Mouse (Mus musculus): ENCODE measurements at regions not wholly inside any gene's neighbourhood (a gene's known extent, or its start where the extent isn't known, plus 50 kb on each side); places are given as distances from the start of the nearest gene placed in this dataset.

- no peak for TF ChIP-seq CTCF (IDR thresholded peaks at IDR 0.05; ENCODE audit: borderline replicate concordance, insufficient read depth, low read depth, low read length)
- no peak for TF ChIP-seq POLR2A (IDR thresholded peaks at IDR 0.05; ENCODE audit: borderline replicate concordance, insufficient read depth, low read length)
Measured at GRCm38 (mm10) chr16:19883776-19884513, 98.9 kb downstream of the Klhl6 start.
